Mouse (Mus musculus) bone marrow, adult 2 months (tissue): ENCODE data around the gene Fto. TPM values are rescaled to one million over a fixed set of nuclear protein-coding genes. Genes with fewer than 3 reads are reported as not detected.

ENCODE experiments used
- H3K27ac ChIP-seq: fragments of 200-500 bp; 2 replicates; pipeline ENCODE4 v1.5.1; 2012; ENCODE audit warnings: low read depth, mild to moderate bottlenecking, control low read depth, inconsistent platforms, low read length; ENCODE audit not compliant: control insufficient read depth, poor library complexity, insufficient read depth
- H3K4me1 ChIP-seq: fragments of 200-500 bp; 2 replicates; pipeline ENCODE4 v1.6.1; 2011; ENCODE audit warnings: low read length; ENCODE audit not compliant: control insufficient read depth, insufficient read depth
- H3K4me3 ChIP-seq: fragments of 200-500 bp; replicated peaks from 2 replicates; pipeline ENCODE3; 2011; ENCODE audit warnings: mild to moderate bottlenecking, low read depth, low read length, control low read depth; ENCODE audit not compliant: control insufficient read depth
- CTCF ChIP-seq: fragments of 200-500 bp; IDR thresholded peaks from 2 replicates; pipeline ENCODE4 v1.5.1; 2011; ENCODE audit warnings: low read length, control low read depth; ENCODE audit not compliant: control insufficient read depth, insufficient read depth
- POLR2A ChIP-seq: fragments of 200-500 bp; IDR thresholded peaks from 2 replicates; pipeline ENCODE4 v1.6.1; 2011; ENCODE audit warnings: low read depth, mild to moderate bottlenecking, control low read depth, low read length, borderline replicate concordance; ENCODE audit not compliant: control insufficient read depth
- WGBS: fragments of 180-500 bp; shearing (Covaris S2); methylation state at CpG from one replicate; pipeline ENCODE4 v1.1.7; 2018; 5-methylcytosine and 5-hydroxymethylcytosine counted together
- polyA plus RNA-seq: library from polyadenylated mRNA; stranded (reverse); fragments of >200 nt; gene quantifications from 2 replicates; pipeline ENCODE4 v1.2.4, GENCODE M21; 2011; ENCODE audit warnings: low replicate concordance; ENCODE audit not compliant: missing spikeins, insufficient read depth, insufficient read length

Fto gene
- polyA plus RNA-seq, 1 experiment = 11.4 TPM

DNA sequence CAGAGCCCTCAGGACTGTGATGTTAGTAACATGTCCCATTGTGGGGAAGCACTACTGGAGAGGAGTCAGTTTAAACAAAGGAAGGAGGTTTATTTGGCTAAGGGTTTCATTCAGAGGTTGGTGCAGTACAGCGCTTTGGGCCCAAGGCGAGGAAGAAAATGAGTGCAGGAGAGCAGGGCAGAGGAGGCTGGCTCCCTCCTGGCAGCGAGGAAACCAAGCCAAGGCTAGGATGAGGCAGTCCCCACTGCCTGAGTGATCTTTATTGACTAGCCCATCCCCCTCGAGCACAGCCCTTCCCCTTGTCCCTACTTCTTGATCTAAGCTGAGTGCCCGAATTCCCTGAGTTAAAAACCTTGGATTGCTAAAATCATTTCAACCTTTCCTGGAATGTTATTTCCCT is 189.5 kb downstream of the Fto start:
- TF ChIP-seq CTCF = no peak
- TF ChIP-seq POLR2A = no peak
- no peak overlapping the region for H3K4me3 ChIP-seq
- H3K27ac ChIP-seq = no peak overlapping the region
- WGBS = 86% methylated on average over 5 of the region's 5 CpGs
- peaks cover 2% of the 10 kb centered on the region; the same call in 1 of the 2 replicates for H3K4me1 ChIP-seq

DNA sequence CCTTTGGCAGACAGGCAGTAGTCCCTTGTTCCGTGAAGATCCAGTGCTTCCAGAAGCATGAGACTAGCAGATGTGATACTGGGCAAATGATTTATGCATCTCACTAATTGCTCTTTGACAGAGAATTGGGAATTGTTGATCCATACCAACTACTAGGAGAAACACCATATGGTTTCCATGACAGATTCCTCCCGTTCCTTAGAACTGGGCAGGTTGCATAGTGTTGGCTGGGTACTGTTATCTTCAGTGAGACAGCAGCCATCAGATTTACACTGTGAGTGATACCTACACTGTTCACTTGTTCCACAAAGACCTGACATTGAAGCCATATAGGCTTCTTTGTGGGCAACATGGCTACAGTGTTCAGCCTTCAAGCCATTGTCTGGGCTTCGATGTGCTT is 191.0 kb downstream of the Fto start:
- Histone ChIP-seq H3K4me1 (peaks cover 2% of the 10 kb centered on the region; the same call in 1 of the 2 replicates), H3K27ac (no peak overlapping the region), H3K4me3 (no peak overlapping the region)
- 87% methylated on average over 3 of the region's 3 CpGs for WGBS
- no peak for TF ChIP-seq POLR2A

GRCm38 (mm10) chr8:91504891-91505290 is 191.6 kb downstream of the Fto start:
- WGBS = 87% methylated on average over 10 of the region's 10 CpGs
- no peak overlapping the region for H3K27ac ChIP-seq
- H3K4me1 ChIP-seq = peaks cover 2% of the 10 kb centered on the region; the same call in 1 of the 2 replicates
- TF ChIP-seq CTCF = no peak
- no peak for TF ChIP-seq POLR2A
- no peak overlapping the region for H3K4me3 ChIP-seq

GRCm38 (mm10) chr8:91505411-91505954 is 192.2 kb downstream of the Fto start:
- H3K4me3 ChIP-seq = no peak overlapping the region
- H3K27ac ChIP-seq = no peak overlapping the region
- 82% methylated on average over 8 of the region's 8 CpGs for WGBS
- H3K4me1 ChIP-seq = peaks cover 2% of the 10 kb centered on the region; the same call in 1 of the 2 replicates
- no peak for TF ChIP-seq POLR2A
- TF ChIP-seq CTCF = no peak

DNA sequence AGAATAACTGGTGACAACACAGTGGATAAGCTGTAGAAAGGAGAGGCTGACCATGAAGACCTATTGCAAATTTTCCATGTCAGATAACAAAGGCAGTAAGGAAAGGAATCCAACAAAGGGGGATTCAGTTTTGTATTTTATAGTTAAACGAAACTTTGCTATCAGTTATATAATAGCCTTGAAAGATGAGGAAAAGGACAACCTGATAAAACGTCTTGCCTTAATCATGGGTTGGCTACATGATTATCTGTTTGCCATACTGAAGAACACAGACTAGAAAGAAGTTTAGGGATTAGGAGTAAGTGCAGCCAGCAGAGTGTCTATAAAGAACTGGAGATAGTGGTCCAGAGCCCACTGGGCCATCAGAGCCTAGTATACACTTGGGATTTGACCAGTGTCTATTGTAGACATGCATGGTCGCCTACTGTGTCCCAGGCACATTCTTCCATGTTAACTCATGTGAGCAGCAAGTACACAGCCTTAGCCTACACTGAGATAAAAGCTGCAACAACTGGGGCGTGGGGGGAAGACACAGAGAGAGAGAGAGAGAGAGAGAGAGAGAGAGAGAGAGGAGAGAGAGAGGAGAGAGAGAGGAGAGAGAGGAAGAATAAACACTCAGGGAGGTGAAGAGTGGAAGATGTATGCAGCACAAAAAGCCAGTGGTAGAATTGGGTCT is 192.8 kb downstream of the Fto start:
- TF ChIP-seq CTCF (no peak), POLR2A (no peak)
- H3K4me3 ChIP-seq = no peak overlapping the region
- WGBS = 50% methylated on average over 4 of the region's 4 CpGs
- no peak overlapping the region for H3K27ac ChIP-seq
- peaks cover 2% of the 10 kb centered on the region; the same call in 1 of the 2 replicates for H3K4me1 ChIP-seq

DNA sequence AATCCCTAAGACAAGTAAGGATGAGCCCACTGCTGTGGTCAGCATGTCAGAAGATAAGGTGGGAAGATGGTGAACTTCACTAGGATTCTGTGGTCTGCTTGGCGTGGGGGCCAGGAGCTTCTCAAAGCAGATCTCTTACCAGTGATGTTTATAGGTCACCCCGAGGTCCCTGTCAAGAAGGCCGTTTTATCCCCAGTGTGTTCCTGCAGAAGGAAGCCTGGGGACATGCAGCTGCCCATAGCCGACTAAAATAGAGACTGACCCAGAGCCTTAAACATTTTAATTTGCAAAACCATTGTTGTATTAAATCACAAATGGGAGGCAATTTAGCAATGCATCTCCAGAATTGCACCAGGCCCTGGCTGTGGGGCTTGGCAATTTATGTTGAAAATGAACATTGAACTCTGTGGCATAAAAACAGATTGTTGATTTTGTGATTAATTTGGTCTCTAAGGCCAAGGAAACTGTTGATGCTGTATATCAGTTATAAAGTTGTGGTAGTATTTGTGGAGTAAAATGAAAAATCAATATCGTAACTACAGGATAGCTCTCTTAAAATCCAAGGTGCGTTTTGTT is 193.4 kb downstream of the Fto start:
- no peak overlapping the region for H3K4me3 ChIP-seq
- peaks cover 2% of the 10 kb centered on the region; the same call in 1 of the 2 replicates for H3K4me1 ChIP-seq
- no peak overlapping the region for H3K27ac ChIP-seq
- TF ChIP-seq POLR2A (no peak), CTCF (no peak)
- WGBS = 76% methylated on average over 6 of the region's 6 CpGs

DNA sequence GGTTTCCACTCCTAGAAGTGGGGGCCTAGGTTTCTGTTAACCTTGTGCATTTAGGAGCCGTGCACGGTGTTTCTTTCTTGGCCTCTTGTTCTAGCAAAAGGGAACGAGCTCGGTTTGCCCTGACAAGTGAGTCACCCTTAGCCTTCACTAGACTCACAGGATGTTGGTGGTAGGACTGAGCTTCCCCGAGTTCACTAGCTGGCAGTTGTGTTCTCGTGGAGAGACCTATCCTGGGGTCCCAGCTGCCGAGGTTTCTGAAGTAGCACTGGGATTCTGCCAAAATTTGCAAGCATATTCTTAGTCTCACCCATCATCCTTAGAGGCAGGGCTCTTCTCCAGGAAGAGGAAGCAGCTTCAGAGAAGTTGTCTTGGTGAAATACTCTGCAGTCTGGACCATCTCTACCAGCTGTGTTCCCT is 194.4 kb downstream of the Fto start:
- Histone ChIP-seq H3K4me3 (no peak overlapping the region), H3K4me1 (peaks cover 2% of the 10 kb centered on the region; the same call in 1 of the 2 replicates), H3K27ac (no peak overlapping the region)
- TF ChIP-seq POLR2A (no peak), CTCF (no peak)
- 7% methylated on average over 7 of the region's 7 CpGs for WGBS

- 76% methylated on average over 4 of the region's 4 CpGs for WGBS
- TF ChIP-seq POLR2A (no peak), CTCF (no peak)
- Histone ChIP-seq H3K4me1 (peaks cover 2% of the 10 kb centered on the region; the same call in 1 of the 2 replicates), H3K27ac (no peak overlapping the region), H3K4me3 (no peak overlapping the region)
Measured at GRCm38 (mm10) chr8:91508284-91508683, 195.0 kb downstream of the Fto start.
